Mouse (Mus musculus): Measurements from ENCODE around the gene Pgam1.
"Not testable (repeated sequence)": the region's sequence is repeated elsewhere in the genome, so short reads cannot be mapped to it uniquely, and the experiment has no call there.

The Pgam1 gene

DNA sequence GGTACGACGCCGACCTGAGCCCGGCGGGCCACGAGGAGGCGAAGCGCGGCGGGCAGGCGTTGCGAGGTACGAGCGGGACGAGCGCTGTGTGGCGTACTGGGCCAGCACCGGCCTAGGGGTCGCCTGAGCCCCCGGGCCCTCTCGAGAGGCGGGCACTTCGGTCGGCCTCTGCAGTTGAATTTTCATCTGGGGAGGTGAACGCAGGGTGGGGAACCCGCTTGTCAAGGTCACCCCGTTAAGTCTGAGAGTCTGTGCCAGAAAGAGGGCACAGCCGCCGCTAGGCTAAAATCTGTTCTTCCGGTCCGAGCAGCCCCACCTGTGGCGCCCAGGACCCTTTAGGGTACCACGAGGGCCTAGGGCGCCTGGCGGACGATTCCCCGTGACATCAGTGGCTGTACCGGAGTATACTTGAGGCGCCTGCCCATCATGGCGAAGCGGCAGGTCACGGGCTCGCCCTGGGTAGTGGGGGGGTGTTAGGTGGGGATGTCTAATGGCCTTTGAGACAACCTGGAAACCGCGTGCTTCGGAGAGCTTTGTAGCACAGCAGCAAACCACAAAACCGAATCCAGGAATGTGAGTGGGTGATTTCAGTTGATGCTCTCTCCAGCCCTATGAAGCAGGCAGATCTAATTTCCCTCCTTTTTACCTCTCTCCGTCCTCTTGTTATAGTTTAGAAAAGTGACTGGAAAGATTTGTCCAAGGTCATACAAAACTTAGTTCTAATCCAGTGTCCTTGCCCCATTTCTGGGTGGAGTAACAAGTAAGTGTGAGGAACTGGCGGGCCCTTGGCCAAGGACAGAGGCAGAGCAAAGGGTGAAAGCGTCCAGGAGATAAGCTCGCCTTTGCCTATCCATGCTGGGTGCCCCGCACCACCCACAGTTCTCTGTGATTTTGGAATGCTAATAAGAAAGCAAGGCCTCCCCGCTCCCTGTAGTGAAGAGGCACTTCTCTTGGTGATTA lies 678 bp downstream of the Pgam1 start:
- DNase-seq: peak; percentile 47 to 50

DNA sequence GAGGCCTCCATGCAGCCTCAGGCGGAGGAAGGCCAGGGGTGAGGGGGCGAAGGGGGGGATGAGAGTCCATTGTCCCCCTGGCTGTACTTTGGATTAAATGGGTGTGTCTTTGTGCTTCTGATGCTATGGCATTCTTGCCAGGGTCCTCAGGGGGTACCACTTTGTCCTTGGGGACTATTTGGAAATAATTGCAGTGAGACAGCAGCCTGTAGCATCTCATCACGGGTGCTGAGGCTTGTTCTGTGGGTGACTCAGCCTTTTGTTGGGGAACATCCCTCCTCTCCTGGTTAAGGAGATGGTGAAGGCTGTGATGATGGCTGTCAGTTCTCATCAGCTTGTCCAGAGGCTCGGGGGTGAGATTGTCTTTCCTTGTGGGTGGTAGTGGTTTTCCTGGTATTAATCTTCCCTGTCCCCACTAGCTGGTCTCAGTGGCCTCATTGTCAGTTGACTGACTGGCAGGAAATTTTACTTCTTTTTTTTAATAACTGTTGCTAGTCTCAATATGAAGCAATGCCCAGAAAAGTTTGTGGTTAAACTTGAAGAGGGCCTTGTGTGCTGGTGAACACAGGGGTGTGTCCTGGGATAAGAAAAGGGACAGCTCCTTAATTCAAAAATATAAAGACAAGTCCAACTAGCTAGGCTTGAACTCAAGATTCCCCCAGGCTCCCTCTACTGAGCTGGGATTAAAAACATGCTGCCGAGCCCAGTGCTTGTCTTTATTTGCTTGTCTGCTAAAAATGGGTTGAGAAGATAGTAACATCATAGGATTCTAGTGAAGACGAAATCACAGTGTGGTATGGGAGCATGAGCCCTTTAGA lies 2.3 kb downstream of the Pgam1 start:
- DNase-seq: no peak

- not testable (repeated sequence) for DNase-seq
Measured at GRCm38 (mm10) chr19:41914592-41914882, 2.8 kb downstream of the Pgam1 start.

DNA sequence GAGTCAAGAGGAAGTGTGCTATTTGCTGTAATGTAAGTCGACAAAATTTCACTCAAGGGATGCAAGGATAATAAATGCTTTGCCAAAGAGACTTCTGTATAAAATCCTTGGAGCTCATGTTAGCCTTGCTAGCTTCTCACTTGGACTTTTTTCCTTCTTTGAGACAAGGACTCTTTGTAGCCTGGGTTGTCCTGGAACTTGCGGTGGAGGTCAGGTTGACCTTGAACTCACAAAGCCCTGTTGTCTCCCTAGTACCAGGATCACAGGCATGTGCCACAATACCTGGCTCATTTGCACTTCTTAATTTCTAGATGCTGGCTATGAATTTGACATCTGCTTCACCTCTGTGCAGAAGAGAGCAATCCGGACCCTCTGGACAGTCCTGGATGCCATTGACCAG lies 3.6 kb downstream of the Pgam1 start:
- no peak for DNase-seq

- DNase-seq: no peak
Measured at GRCm38 (mm10) chr19:41916853-41917252, 5.1 kb downstream of the Pgam1 start.

DNA sequence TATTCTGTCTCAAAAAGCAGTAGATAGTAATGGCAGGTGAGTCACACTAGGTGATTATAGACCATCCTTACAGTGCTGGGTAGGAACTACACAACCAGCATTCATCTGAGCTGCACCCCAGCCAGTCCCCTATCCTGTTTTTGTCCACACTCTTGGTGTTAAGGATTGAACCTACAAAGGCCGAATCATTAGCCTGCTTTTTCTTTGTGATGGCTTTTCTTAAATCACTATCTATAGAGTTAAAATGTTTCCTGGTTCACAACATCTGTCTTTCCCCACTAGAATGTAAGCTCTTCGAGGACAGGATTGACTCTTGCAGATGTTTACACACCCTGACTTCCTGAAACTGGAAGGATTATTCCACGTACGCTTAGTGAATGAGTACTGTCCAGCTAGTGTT lies 7.7 kb downstream of the Pgam1 start:
- DNase-seq: no peak

DNA sequence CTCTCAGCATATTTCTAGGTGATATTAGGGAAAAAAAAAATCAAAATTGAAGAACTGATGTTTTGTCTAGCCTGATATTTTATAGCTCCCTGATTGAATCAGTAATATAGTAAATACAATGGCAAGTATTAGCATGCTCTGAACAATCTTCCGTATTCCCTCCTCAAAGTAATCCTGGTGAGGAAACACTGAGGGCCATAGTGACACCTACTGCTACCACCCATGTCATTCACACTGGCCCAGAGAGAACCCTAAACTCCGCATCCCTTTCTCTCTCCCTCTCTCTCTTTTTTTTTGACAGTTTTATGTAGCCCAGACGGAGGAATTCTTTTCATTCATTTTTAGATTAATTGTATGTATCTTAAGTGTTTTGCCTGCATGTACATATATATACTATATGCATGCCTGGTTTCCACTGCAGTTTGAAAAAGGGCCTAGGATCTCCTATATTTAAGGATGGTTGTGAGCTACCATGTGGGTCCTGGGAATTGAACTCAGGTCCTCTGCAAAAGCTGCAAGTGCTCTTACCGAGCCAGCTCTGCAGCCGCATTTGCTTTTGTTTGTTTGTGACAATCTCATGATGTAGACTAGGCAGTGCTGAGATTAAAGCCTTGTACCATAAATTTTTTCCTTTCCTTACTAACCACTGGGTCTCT lies 8.8 kb downstream of the Pgam1 start:
- no peak for DNase-seq

GRCm38 (mm10) chr19:41932686-41933085 lies 21.0 kb downstream of the Pgam1 start:
- DNase-seq: peak in 1 of 2 experiments; percentile 34

DNA sequence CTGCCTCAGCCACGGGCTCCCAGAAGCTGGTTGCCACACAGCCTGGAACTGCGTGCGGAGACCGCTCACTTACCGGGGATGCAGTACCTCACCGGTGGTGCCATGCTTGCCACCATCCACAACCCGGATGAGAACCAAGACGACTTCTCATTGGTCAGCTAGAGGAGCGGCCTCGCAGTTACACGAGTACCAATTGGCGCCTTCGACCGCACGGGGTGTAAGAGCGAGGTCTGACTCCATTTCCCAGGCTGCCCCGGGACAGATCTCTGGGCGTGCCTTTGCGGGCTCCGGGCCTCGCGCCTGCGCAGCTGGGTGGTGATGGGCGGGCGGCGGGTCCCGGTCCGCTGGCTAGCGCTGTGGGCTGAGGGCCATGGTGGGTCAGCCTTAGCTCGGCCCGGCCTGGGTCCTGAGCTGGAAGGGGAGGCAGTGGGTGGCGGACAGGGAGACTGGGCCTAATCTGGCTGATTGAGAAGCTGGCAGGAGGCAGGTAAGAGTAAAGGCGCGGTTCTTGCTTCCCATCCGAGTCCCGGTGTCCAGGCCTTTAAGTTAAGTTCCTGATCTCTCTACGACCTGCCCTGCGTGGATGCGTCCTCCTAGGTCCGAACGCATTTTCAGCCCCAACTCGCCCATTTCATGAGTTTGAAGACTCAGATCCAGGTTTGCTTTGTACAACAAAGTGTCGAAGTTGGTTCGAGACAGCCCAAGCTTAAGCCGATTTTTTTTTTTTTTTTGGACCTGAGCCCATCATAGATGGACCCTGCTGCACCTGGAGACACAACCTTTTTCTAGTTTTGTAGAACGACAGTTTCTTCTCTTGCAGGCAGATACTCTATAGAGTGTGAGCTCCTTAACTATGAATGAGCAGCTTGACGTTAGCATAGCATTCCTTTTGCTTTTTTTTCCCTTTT lies 21.7 kb downstream of the Pgam1 start, which contains the start of the genes Exosc1 and Zdhhc16:
Gene Exosc1 (minus strand): TSS at position 245 of the 908 bp plus-strand sequence.
Gene Zdhhc16 (plus strand): TSS at position 302 of the 908 bp plus-strand sequence.
- peak; percentile 97 to 98 for DNase-seq

DNA sequence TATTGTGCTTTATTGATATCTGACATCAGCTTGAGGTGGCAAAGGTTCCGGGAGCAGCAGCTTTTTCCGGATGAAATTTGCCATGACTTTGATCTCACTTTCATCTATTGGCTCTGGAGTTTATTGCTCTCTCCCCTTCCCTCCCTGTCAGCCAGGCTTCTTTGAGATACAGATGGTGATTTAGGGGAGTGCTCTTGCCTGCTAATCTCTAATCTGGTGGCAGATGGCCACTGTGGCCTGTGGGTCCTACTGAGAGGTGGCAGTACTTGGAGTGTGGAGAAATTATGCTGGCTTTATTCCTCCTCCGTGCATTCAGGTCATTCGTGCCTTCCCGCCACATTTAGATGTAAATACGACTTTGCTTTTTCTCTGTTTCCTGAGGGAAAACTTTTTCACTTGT lies 22.4 kb downstream of the Pgam1 start:
- DNase-seq: no peak

- no peak for DNase-seq
Measured at GRCm38 (mm10) chr19:41935921-41936320, 24.2 kb downstream of the Pgam1 start.

- DNase-seq: no peak
Measured at GRCm38 (mm10) chr19:41938539-41938938, 26.8 kb downstream of the Pgam1 start.

- no peak for DNase-seq
Measured at GRCm38 (mm10) chr19:41943841-41944240, 32.1 kb downstream of the Pgam1 start.

DNA sequence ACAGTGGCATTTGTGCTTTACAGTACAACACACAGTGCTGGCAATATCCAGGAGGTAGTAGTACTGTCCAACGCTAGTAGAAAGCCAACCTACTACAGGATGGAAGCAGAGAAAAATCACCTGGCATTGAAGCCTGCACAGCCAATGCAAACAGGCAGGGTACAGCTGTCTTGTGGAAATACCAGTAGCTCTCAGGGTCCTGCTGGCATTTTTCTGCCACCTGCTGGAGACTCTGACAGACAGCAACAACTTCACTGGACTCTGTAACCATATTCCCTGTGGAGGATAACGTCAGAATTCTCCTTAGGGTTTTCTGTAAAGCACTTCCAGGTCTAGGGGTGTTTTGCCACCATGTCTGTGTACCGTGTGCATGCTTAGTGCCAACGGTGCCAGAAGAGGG lies 40.6 kb downstream of the Pgam1 start:
- DNase-seq: no peak

GRCm38 (mm10) chr19:41953574-41953973 lies 41.9 kb downstream of the Pgam1 start:
- no peak for DNase-seq
